Mouse (Mus musculus): ENCODE measurements around the gene Sept14.

Gene Sept14

DNA sequence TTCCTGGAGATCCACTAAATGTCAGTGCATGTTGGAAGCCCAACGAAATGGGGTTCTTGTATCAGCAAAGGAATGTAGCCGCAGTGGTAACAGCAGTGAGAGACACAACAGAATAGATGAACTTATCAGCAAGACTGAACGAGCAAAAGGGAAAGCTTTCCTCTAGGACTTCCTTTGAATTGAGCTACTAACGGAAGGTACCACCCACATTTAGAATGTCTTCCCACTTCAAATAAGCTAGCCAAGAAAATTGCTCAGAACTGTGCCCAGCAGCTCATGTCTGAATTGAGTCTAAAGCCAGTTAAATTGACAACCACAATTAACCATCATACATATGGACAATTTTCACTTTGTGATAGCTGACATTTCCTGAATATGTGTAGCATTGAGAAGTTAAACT lies 40.5 kb downstream of the Sept14 start:
- no peak for DNase-seq

- peak in 1 of 2 experiments; percentile 2 for DNase-seq
Observed at GRCm38 (mm10) chr5:129666271-129666909, 41.9 kb downstream of the Sept14 start.

- peak in 1 of 2 experiments; percentile 2 for DNase-seq
Observed at GRCm38 (mm10) chr5:129664090-129664489, 44.2 kb downstream of the Sept14 start.

- no peak for DNase-seq
Observed at GRCm38 (mm10) chr5:129657931-129658330, 50.4 kb downstream of the Sept14 start.

GRCm38 (mm10) chr5:129657016-129657415 lies 51.3 kb downstream of the Sept14 start:
- DNase-seq: no peak

DNA sequence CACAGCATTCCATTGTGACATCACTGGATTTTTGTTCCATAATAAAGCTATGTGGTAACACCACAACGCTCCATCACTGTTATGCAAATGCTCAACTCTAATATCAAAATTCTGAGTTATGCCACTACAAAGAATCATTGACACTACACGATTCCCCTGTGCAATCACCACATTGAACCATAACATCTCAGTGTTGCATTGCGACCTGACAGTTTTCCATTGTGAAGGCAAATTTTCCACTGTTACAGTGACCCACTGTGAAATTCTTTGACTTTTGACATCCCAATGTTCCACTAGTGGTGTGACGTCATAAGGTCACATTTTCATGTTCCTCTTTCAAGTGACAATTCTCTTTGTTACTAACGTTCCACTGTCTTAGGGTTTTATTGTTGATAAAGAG lies 57.5 kb downstream of the Sept14 start:
- no peak for DNase-seq
